ENCODE assay signal across 8 mouse cellular contexts in the genomic region with DNA sequence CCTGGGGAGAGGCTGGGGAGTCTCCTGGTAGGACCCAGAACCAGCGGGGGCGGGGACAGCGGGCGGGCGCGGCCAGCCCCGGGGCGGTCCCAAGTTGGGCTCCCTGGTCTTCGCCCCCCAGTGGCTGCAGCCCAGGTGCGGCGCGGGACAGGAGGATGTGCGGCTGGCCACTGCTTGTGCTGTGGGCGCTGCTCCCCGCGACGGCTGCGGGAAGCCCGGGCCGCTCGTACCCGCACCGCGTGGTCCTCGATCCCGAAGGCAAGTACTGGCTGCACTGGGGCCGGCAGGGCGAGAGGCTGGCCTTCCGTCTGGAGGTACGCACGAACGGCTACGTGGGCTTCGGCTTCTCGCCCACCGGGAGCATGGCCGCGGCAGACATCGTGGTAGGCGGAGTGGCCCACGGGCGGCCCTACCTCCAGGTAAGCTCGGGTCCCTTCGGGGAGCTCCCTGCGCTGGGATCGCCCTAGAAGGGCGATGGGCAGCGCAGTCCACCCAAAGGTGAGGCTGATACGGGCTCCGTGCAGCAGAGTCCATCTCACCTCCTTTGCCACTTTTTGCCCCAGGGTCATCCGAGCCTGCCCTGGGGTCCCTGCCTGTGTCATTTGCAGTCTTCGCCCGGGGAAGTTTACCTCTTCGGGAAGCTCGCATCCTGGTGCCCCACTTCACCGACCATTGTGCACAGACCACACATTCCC. TPM values are rescaled to one million over a fixed set of nuclear protein-coding genes. Genes with fewer than 3 reads are reported as not detected.
DNase-seq lines count a peak whose midpoint lies in the region; ATAC-seq lines count a peak whose summit lies in the region.

Gene Moxd1, plus strand, starts transcription at position 69 of the 695 bp plus-strand sequence.

- H3K27ac ChIP-seq in embryonic facial prominence, embryonic 15.5 days (replicated peaks), result no peak within 1 kb of the TSS
- H3K27ac ChIP-seq in hindbrain, embryonic 14.5 days, result no peak within 1 kb of the TSS
- no peak within 1 kb of the TSS for H3K27ac ChIP-seq in liver, embryonic 12.5 days

- H3K27me3 ChIP-seq in embryonic facial prominence, embryonic 15.5 days, result peaks cover 29% of the 10 kb centered on the region
- peaks cover 38% of the 10 kb centered on the region for H3K27me3 ChIP-seq in hindbrain, embryonic 14.5 days (ENCODE audit: control insufficient read depth, insufficient read depth, low read length)
- H3K27me3 ChIP-seq in liver, embryonic 12.5 days (replicated peaks), result peaks cover 40% of the 10 kb centered on the region

- peaks cover 20% of the 10 kb centered on the region for H3K4me1 ChIP-seq in embryonic facial prominence, embryonic 15.5 days
- peaks cover 8% of the 10 kb centered on the region for H3K4me1 ChIP-seq in hindbrain, embryonic 14.5 days (replicated peaks; ENCODE audit: control insufficient read depth, insufficient read depth, low read length)
- H3K4me1 ChIP-seq in liver, embryonic 12.5 days, result peaks cover 6% of the 10 kb centered on the region

- H3K9me3 ChIP-seq in embryonic facial prominence, embryonic 15.5 days (replicated peaks), result no peaks in the 10 kb centered on the region
- no peaks in the 10 kb centered on the region for H3K9me3 ChIP-seq in hindbrain, embryonic 14.5 days (ENCODE audit: control insufficient read depth, low read length)
- H3K9me3 ChIP-seq in liver, embryonic 12.5 days (replicated peaks), result no peaks in the 10 kb centered on the region

- H3K4me2 ChIP-seq in embryonic facial prominence, embryonic 15.5 days (replicated peaks), result peak within 1 kb of the TSS; percentile 96
- peak within 1 kb of the TSS; percentile 94 for H3K4me2 ChIP-seq in hindbrain, embryonic 14.5 days (replicated peaks)
- peak within 1 kb of the TSS; percentile 69 for H3K4me2 ChIP-seq in liver, embryonic 12.5 days

- WGBS in embryonic facial prominence, embryonic 15.5 days, result 1% methylated on average over 56 of the region's 56 CpGs
- WGBS in hindbrain, embryonic 14.5 days, result under 1% methylated on average over 52 of the region's 56 CpGs
- WGBS in liver, embryonic 12.5 days (ENCODE audit: insufficient replicate concordance), result 3% methylated on average over 56 of the region's 56 CpGs

- peak; percentile 3 for DNase-seq in CD4-positive, CD25-positive, alpha-beta regulatory T cell, adult 2 months (ENCODE audit: low read depth, low spot score)
- DNase-seq in CD4-positive helper T cell, adult 2 months (ENCODE audit: low read depth, low spot score), result peak; percentile 6
- no peak for DNase-seq in hindbrain, embryonic 14.5 days (ENCODE audit: low spot score)
- DNase-seq in natural killer cell, adult 2 months (ENCODE audit: low spot score in 2 of 2), result peak; percentile 3
- peak; percentile 28 for DNase-seq in yolk sac, embryonic 10.5 days (ENCODE audit: low spot score)

- H3K4me3 ChIP-seq in embryonic facial prominence, embryonic 15.5 days (replicated peaks), result peak within 1 kb of the TSS; percentile 53
- peak within 1 kb of the TSS; percentile 48 for H3K4me3 ChIP-seq in hindbrain, embryonic 14.5 days (replicated peaks; ENCODE audit: low read length)
- H3K4me3 ChIP-seq in liver, embryonic 12.5 days, result peak within 1 kb of the TSS; percentile 44

- no peaks in the 10 kb centered on the region for H3K36me3 ChIP-seq in embryonic facial prominence, embryonic 15.5 days
- no peaks in the 10 kb centered on the region for H3K36me3 ChIP-seq in hindbrain, embryonic 14.5 days (replicated peaks; ENCODE audit: control insufficient read depth, insufficient read depth)
- no peaks in the 10 kb centered on the region for H3K36me3 ChIP-seq in liver, embryonic 12.5 days

- H3K9ac ChIP-seq in embryonic facial prominence, embryonic 15.5 days, result peak within 1 kb of the TSS; percentile 47
- H3K9ac ChIP-seq in hindbrain, embryonic 14.5 days, result peak within 1 kb of the TSS; percentile 51
- no peak within 1 kb of the TSS for H3K9ac ChIP-seq in liver, embryonic 12.5 days

- no peak for ATAC-seq in CD4-positive, CD25-positive, alpha-beta regulatory T cell, adult 4 months
- ATAC-seq in embryonic facial prominence, embryonic 15.5 days (ENCODE audit: insufficient number of reproducible peaks, low FRiP score, low TSS enrichment, low read depth), result peak; percentile 60
- peak; percentile 61 for ATAC-seq in hindbrain, embryonic 14.5 days (ENCODE audit: low FRiP score)
- peak; percentile 47 for ATAC-seq in liver, embryonic 12.5 days

RNA-seq across cellular contexts. Expression of gene Moxd1, which starts in this region (rescaled TPM):
- not detected for polyA plus RNA-seq in CD4-positive, CD25-positive, alpha-beta regulatory T cell, adult 4 months (2017; shearing (Covaris generic))
- polyA plus RNA-seq in embryonic facial prominence, embryonic 15.5 days (2015; fragmentation: Nextera tagmentation; extraction: Ambion mirVana), result 29.5 and 29.8 TPM in 2 replicates
- polyA plus RNA-seq in hindbrain, embryonic 14.5 days (2014; fragmentation: Nextera tagmentation; extraction: Ambion mirVana), result 8.2 and 11.1 TPM in 2 replicates
- 1.0 and 1.1 TPM in 2 replicates for polyA plus RNA-seq in liver, embryonic 12.5 days (2016; fragmentation: Nextera tagmentation; extraction: Ambion mirVana)
